Mouse (Mus musculus) heart, postnatal 0 days (tissue): ENCODE results near the gene Krtdap.

Experiments
- CTCF ChIP-seq: IDR thresholded peaks from 2 replicates; pipeline ENCODE4 v1.5.1; 2016; ENCODE audit warnings: antibody characterized with exemption, control low read depth, low read depth
- EP300 ChIP-seq: IDR thresholded peaks from 2 replicates; pipeline ENCODE4 v1.6.1; 2016; ENCODE audit warnings: antibody characterized with exemption, low read depth

GRCm38 (mm10) chr7:30837277-30837676 lies 49.6 kb downstream of the Krtdap start:
- no peak for TF ChIP-seq CTCF
- TF ChIP-seq EP300: no peak
